Mouse (Mus musculus): ENCODE results near the gene Myh14.

The Myh14 gene

DNA sequence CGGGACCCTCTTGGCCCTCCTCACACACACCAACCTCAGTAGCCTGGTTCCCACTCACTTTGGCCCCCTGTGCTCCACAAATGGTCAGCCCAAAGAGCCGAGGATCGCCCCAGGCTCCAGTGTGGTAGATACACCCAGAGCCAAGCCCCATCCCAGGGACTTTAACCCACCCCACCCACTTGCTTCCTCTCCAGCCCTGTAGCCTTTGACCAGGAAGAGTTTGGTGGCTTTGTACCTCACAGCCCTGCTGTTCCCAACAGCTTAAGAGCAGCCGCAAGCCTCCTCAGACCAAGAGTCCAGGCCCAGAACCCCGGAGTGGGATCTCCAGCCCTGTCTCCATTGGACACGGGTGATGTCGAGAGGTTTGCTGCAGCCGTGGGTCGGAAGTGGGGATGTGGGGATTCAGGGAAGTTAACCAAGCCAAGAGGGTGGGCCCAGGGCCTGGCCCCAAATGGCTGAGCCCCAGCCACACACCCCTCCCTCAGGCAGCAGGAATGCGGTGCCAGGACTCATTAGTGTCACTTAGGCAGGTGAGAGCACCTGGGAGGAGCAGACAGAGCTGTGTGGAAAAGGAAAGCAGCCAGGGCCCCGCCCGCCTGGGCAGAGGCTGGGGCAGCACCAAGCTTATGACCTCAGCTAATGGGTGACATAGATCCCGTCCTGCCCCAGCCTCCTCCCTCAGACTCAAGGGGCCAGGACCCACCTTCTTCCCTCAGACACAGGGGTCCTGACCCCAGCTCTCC, 2.5 kb downstream of the Myh14 start:
- no peak for DNase-seq

DNA sequence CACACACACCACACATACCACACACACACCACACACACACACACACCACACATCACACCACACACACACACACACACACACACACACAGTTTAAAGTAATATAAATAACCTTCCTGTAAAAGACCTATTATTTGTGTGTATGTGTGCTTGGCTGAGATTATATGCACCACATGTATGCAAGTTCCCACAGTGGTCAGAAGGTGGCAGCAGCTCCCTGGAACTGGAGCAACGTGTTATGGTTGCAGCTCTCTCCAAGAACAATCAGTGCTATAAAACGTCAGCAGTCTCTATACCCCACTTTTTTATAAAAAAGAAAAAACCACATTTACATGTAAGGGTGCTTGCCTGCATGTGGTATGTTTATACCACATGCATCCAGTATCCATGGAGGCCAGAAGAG, 4.2 kb downstream of the Myh14 start:
- DNase-seq = no peak

GRCm38 (mm10) chr7:44664731-44665130, 5.9 kb downstream of the Myh14 start:
- no peak for DNase-seq

DNA sequence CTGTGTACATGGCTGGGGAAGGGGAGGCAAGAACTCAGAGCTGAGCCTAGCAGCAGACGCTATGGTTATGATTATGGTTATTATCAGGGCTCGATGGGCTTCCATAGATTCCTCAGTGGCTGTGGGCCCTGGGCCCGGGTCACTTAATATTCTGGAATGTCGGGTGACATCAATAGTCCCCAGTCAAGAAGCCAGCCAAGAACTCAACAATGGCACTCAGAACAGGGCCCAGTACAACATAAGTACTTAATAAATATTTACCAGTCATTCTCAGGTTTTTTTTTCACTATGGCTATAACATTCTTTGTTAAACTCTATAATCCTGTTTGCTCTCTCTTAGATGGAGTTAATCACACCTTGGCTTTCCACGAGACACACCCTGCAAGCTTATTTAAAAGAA, 7.1 kb downstream of the Myh14 start:
- DNase-seq = no peak

- DNase-seq = no peak
Observed at GRCm38 (mm10) chr7:44662569-44662968, 8.1 kb downstream of the Myh14 start.

- no peak for DNase-seq
Observed at GRCm38 (mm10) chr7:44662168-44662567, 8.5 kb downstream of the Myh14 start.

- peak; percentile 74 for DNase-seq
Observed at GRCm38 (mm10) chr7:44661219-44661618, 9.4 kb downstream of the Myh14 start.

- no peak for DNase-seq
Observed at GRCm38 (mm10) chr7:44655504-44655903, 15.1 kb downstream of the Myh14 start.

DNA sequence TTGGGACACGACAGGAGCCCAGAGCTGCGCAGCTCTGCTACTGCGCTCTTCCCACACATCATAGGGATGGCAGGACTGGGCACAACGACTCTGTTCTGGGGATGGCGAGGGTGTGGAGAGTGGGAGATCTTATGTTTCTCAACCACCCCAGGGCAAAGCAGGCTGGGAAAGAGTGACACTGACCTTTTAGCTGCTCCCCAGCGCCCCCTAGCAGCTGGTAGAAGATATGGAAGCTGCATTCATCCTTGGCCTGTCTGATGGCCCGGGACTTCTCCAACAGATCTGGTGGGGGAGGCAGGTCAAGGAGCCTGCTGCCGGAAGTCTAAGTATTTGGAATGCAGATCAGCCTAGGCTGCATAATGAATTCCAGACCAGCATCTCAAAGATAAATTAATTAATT, 16.9 kb downstream of the Myh14 start:
- no peak for DNase-seq

GRCm38 (mm10) chr7:44651416-44651815, 19.2 kb downstream of the Myh14 start:
- DNase-seq = no peak

- peak; percentile 57 for DNase-seq
Observed at GRCm38 (mm10) chr7:44649990-44650389, 20.7 kb downstream of the Myh14 start.

DNA sequence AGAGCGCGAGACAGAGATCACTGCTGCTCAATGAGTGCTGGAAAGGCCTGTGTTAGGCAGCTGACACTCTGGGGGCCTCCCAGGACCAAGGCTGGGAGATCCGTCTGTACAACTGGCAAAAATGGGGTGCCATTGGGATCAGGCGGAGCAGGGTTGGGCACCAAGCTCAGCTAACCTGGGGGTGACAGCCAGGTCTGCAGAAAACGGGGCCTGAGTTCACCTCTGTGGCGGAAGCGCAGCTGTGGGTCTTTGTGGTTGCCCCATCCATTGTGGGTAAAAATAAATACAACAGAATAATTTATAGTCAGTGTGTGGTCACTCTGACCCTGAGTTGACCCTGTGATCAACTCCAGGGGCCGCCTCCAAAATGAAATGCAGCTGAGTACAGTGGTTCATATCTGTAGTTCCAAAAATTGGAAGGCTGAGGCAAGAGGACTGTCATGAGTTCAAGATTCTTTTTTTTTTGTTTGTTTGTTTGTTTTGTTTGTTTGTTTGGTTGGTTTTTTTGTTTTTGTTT, 21.5 kb downstream of the Myh14 start:
- DNase-seq = no peak

GRCm38 (mm10) chr7:44647729-44648128, 22.9 kb downstream of the Myh14 start:
- DNase-seq = no peak

DNA sequence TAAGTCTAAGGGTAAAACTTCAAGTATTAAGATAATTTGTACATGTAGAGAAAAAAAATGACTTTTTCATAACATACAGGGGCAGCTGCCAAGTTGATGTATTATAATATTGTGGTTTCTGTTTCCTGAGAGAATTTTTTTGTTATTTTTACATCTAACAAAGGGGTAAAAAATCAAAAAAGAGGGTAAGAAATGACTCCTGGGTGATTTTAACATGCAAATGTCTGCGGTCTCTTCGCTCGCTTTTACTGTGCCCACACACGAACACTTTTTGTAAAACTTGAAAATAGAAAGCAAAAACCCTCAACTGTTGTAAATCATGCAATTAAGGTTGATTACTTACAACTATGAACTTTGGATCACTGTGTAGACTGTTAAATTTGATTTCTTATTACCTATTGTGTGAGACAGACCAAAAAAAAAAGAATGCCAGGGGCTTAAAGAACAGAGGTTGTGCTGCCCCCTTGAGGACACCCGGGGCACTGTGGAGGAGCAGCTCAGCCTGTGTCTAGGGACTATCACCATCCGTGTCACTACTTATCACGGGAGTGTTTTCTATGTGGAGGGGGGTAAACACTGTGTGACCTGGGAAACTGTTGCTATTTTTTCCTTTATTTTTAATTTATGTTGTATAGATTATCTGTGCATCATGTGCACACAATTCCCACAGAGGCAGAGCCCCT, 23.5 kb downstream of the Myh14 start:
- DNase-seq = peak; percentile 61

GRCm38 (mm10) chr7:44645951-44646350, 24.7 kb downstream of the Myh14 start:
- no peak for DNase-seq

GRCm38 (mm10) chr7:44645256-44645655, 25.4 kb downstream of the Myh14 start:
- no peak for DNase-seq

GRCm38 (mm10) chr7:44641887-44642286, 28.8 kb downstream of the Myh14 start:
- DNase-seq = peak; percentile 20

GRCm38 (mm10) chr7:44640843-44641605, 29.6 kb downstream of the Myh14 start:
- DNase-seq = peak; percentile 57

DNA sequence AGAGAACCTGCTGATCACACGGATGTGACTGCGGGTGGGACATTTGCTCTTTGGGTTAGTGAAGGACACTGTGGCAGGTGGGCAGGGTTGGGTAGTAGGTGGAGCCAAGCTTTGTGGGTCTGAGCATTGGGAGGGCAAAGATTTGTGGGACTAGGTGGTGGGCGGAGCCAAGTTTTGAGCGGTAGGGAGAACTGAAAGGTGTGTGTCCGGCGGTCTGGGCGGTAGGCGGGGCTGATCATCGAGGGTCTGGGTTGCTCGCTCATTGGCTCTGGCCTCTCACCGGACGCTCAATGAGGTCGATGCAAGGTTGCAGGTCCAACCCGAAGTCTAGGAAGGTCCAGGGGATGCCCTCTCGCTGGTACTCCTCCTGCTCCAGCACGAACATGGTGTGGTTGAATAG, 32.0 kb downstream of the Myh14 start:
- DNase-seq = no peak

GRCm38 (mm10) chr7:44636684-44637083, 34.0 kb downstream of the Myh14 start:
- peak; percentile 36 for DNase-seq

DNA sequence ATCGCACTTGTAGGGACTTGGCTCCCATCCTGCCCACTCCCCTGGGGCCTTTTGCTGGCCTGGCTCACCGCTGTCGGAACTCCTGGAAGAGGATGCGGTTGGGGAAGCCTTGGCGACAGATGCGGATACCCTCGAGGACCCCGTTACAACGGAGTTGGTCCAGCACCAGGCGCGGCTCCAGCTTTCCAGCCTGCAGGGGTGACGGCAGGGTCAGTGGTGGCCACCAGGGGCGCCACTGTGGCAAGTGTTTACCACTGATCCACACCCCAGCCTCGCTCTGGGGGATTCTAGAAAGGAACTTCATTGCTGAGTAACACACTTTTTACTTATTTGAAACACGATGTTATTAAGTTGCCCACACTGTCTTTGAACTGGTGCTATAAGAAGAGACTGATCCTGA, 37.2 kb downstream of the Myh14 start:
- DNase-seq = no peak

DNA sequence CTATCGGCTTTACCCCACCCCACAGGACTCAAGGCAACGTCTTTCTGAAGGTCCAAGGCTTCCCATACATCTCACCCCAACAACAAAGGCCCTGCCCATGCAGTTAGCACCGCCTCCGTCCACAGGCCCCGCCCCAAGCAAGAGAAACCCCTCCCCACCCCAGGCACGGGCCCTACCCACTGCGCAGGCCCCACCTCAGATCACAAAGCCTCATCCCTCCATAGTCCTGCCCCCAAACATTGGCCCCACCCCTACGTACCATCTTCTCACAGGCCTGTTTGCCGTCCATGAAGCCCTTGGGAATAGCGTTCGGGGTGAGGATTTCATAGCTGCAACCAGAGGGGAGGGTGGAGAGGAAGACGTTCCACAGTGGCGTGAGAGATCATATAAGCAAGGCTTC, 38.0 kb downstream of the Myh14 start:
- no peak for DNase-seq

DNA sequence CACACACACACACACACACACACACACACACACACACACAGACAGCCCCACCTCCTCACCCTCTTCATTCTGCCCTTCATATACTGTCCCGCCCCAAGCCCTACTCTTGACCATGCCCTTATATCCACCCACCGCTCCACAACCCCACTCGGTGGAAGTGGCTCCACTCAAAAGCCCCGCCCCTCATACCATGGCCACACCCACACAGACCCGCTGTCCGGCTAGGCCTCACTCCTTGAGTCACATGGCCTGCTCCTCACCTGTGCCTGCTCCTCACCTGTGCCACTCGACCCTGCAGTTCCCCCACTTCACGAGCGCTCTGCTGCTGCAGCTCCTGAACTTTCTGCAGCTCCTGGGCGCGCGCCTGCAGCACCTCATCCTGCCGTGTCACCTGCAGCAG, 40.2 kb downstream of the Myh14 start:
- DNase-seq = no peak

Data from right cerebral cortex, postnatal 25 days (tissue).